Mouse (Mus musculus) heart, postnatal 0 days (tissue): ENCODE data around the gene Unc5cl. TPM values are rescaled to one million over a fixed set of nuclear protein-coding genes. Genes with fewer than 3 reads are reported as not detected.

ENCODE experiments used
- ATAC-seq: fragments of 200-750 bp; cut with Nextera tagmentation; 2 replicates; pipeline ENCODE4 v1.8.0; 2017; ENCODE audit warnings: low read depth, moderate number of reproducible peaks, moderate library complexity; ENCODE audit not compliant: insufficient read depth
- DNase-seq: peaks from one replicate; pipeline ENCODE4 v3.0.0-alpha.2; 2016; ENCODE audit warnings: low spot score
- H3K27ac ChIP-seq: fragments of 300-500 bp; sonication (generic); 2 replicates; pipeline ENCODE4 v1.5.1; 2014; ENCODE audit warnings: low read depth, mild to moderate bottlenecking
- H3K27me3 ChIP-seq: fragments of 300-500 bp; sonication (generic); 2 replicates; pipeline ENCODE4 v1.6.1; 2014; ENCODE audit warnings: low read length, mixed read lengths; ENCODE audit not compliant: control insufficient read depth, insufficient read depth
- H3K36me3 ChIP-seq: fragments of 300-500 bp; sonication (generic); replicated peaks from 2 replicates; pipeline ENCODE4 v1.6.1; 2014; ENCODE audit warnings: low read length, mixed read lengths; ENCODE audit not compliant: control insufficient read depth, insufficient read depth
- H3K4me1 ChIP-seq: fragments of 300-500 bp; sonication (generic); 2 replicates; pipeline ENCODE4 v1.6.1; 2014; ENCODE audit warnings: antibody characterized with exemption; ENCODE audit not compliant: control insufficient read depth, insufficient read depth
- H3K4me2 ChIP-seq: fragments of 300-500 bp; sonication (generic); 2 replicates; pipeline ENCODE4 v1.6.1; 2014; ENCODE audit warnings: low read depth, mild to moderate bottlenecking, low read length, moderate library complexity
- H3K4me3 ChIP-seq: fragments of 300-500 bp; sonication (generic); 2 replicates; pipeline ENCODE4 v1.5.1; 2014; ENCODE audit warnings: low read depth, low read length
- H3K9ac ChIP-seq: fragments of 300-500 bp; sonication (generic); replicated peaks from 2 replicates; pipeline ENCODE4 v1.6.1; 2014; ENCODE audit warnings: low read depth, low read length, mixed read lengths
- H3K9me3 ChIP-seq: fragments of 300-500 bp; sonication (generic); replicated peaks from 2 replicates; pipeline ENCODE4 v1.6.1; 2016; ENCODE audit warnings: low read length; ENCODE audit not compliant: control insufficient read depth
- CTCF ChIP-seq: IDR thresholded peaks from 2 replicates; pipeline ENCODE4 v1.5.1; 2016; ENCODE audit warnings: antibody characterized with exemption, control low read depth, low read depth
- EP300 ChIP-seq: IDR thresholded peaks from 2 replicates; pipeline ENCODE4 v1.6.1; 2016; ENCODE audit warnings: antibody characterized with exemption, low read depth
- WGBS: fragments of 180-500 bp; shearing (Covaris S2); extraction: QIAGEN DNeasy Blood & Tissue Kit; methylation state at CpG from one replicate; pipeline ENCODE4 v1.1.7; 2014; 5-methylcytosine and 5-hydroxymethylcytosine counted together
- polyA plus RNA-seq: library from polyadenylated mRNA; unstranded; fragments of >200 nt; fragmentation: Nextera tagmentation; extraction: Ambion mirVana; gene quantifications from 2 replicates; pipeline ENCODE4 v1.2.1, GENCODE M21; 2015
- total RNA-seq: library from RNA; depleted of rRNA; stranded (reverse); fragments of >200 nt; gene quantifications from 2 replicates; pipeline ENCODE4 v1.2.3, GENCODE M21; 2014; ENCODE audit warnings: low replicate concordance

The Unc5cl gene
- total and polyA plus RNA-seq, 2 experiments from 2014 or later = not detected

- ATAC-seq = no peak
Measured at GRCm38 (mm10) chr17:48509596-48509995, 54.9 kb downstream of the Unc5cl start.

GRCm38 (mm10) chr17:48512614-48513281 lies 58.0 kb downstream of the Unc5cl start:
- Histone ChIP-seq H3K9ac (no peak overlapping the region), H3K9me3 (no peaks in the 10 kb centered on the region), H3K27me3 (no peaks in the 10 kb centered on the region), H3K36me3 (no peaks in the 10 kb centered on the region), H3K27ac (no peak overlapping the region), H3K4me3 (no peak overlapping the region), H3K4me1 (no peaks in the 10 kb centered on the region), H3K4me2 (no peak overlapping the region)
- ATAC-seq (no peak), DNase-seq (no peak)
- no peak for TF ChIP-seq EP300
- no peak for TF ChIP-seq CTCF
- WGBS = 37% methylated on average over 18 of the region's 18 CpGs

More at GRCm38 (mm10) chr17:48509596-48509995, 54.9 kb downstream of the Unc5cl start:
- Histone ChIP-seq H3K4me2 (no peak overlapping the region), H3K27ac (no peak overlapping the region), H3K9ac (no peak overlapping the region), H3K9me3 (no peaks in the 10 kb centered on the region), H3K27me3 (no peaks in the 10 kb centered on the region), H3K36me3 (no peaks in the 10 kb centered on the region), H3K4me3 (no peak overlapping the region), H3K4me1 (no peaks in the 10 kb centered on the region)
- DNase-seq = no peak
- no peak for TF ChIP-seq EP300
- TF ChIP-seq CTCF = no peak
- WGBS = 79% methylated on average over 4 of the region's 4 CpGs

GRCm38 (mm10) chr17:48514613-48515012 lies 59.9 kb downstream of the Unc5cl start:
- ATAC-seq (no peak), DNase-seq (no peak)
- H3K4me2 ChIP-seq = no peak overlapping the region
- no peaks in the 10 kb centered on the region for H3K9me3 ChIP-seq
- H3K36me3 ChIP-seq = no peaks in the 10 kb centered on the region
- H3K27me3 ChIP-seq = no peaks in the 10 kb centered on the region
- no peaks in the 10 kb centered on the region for H3K4me1 ChIP-seq
- no peak overlapping the region for H3K27ac ChIP-seq
- 69% methylated on average over 4 of the region's 4 CpGs for WGBS
- TF ChIP-seq CTCF (no peak), EP300 (no peak)
- no peak overlapping the region for H3K9ac ChIP-seq
- no peak overlapping the region for H3K4me3 ChIP-seq

GRCm38 (mm10) chr17:48519046-48519445 lies 64.3 kb downstream of the Unc5cl start:
- ATAC-seq = no peak

GRCm38 (mm10) chr17:48520352-48520751 lies 65.7 kb downstream of the Unc5cl start:
- 98% methylated on average over 3 of the region's 3 CpGs for whole genome bisulfite sequencing
- no peak for TF ChIP-seq CTCF
- TF ChIP-seq EP300 = no peak
- ATAC-seq (no peak), DNase-seq (no peak)
- Histone ChIP-seq H3K4me1 (no peaks in the 10 kb centered on the region), H3K9me3 (no peaks in the 10 kb centered on the region), H3K9ac (no peak overlapping the region), H3K36me3 (no peaks in the 10 kb centered on the region), H3K4me3 (no peak overlapping the region), H3K4me2 (no peak overlapping the region), H3K27me3 (no peaks in the 10 kb centered on the region), H3K27ac (no peak overlapping the region)

More at GRCm38 (mm10) chr17:48519046-48519445, 64.3 kb downstream of the Unc5cl start:
- DNase-seq = no peak
- Histone ChIP-seq H3K27ac (no peak overlapping the region), H3K4me1 (no peaks in the 10 kb centered on the region), H3K4me2 (no peak overlapping the region), H3K9ac (no peak overlapping the region), H3K9me3 (no peaks in the 10 kb centered on the region), H3K36me3 (no peaks in the 10 kb centered on the region), H3K27me3 (no peaks in the 10 kb centered on the region), H3K4me3 (no peak overlapping the region)
- no peak for TF ChIP-seq EP300
- TF ChIP-seq CTCF = no peak
- 63% methylated on average over 7 of the region's 7 CpGs for WGBS

GRCm38 (mm10) chr17:48523056-48523455 lies 68.4 kb downstream of the Unc5cl start:
- H3K27me3 ChIP-seq = no peaks in the 10 kb centered on the region
- TF ChIP-seq EP300 = no peak
- no peak for TF ChIP-seq CTCF
- no peaks in the 10 kb centered on the region for H3K36me3 ChIP-seq
- ATAC-seq = no peak
- no peaks in the 10 kb centered on the region for H3K4me1 ChIP-seq
- DNase-seq = no peak
- no peaks in the 10 kb centered on the region for H3K9me3 ChIP-seq
- no peak overlapping the region for H3K4me2 ChIP-seq
- H3K9ac ChIP-seq = no peak overlapping the region
- H3K27ac ChIP-seq = no peak overlapping the region
- 80% methylated on average over 2 of the region's 2 CpGs for WGBS
- no peak overlapping the region for H3K4me3 ChIP-seq
